Mouse (Mus musculus) myocyte (in vitro differentiated cells): ENCODE data around the gene Bst2. TPM values are rescaled to one million over a fixed set of nuclear protein-coding genes. Genes with fewer than 3 reads are reported as not detected.
A peak's percentile ranks its signal among the peaks of the same experiment; 100 is the strongest.

Source experiments
- H3K27me3 ChIP-seq: one replicate; pipeline ENCODE4 v1.6.1; 2011; ENCODE audit not compliant: control insufficient read depth, insufficient read depth, insufficient read length
- H3K36me3 ChIP-seq: one replicate; pipeline ENCODE4 v1.6.1; 2011; ENCODE audit not compliant: control insufficient read depth, insufficient read depth
- H3K4me2 ChIP-seq: one replicate; pipeline ENCODE4 v1.6.1; 2011; ENCODE audit warnings: low read depth, control low read depth
- H3K4me3 ChIP-seq: one replicate; pipeline ENCODE4 v1.5.1; 2011; ENCODE audit warnings: mild to moderate bottlenecking, control low read depth, moderate library complexity
- H3K79me2 ChIP-seq: one replicate; pipeline ENCODE4 v1.6.1; 2011; ENCODE audit not compliant: control insufficient read depth, insufficient read depth
- H3ac ChIP-seq: one replicate; pipeline ENCODE4 v1.6.1; 2011; ENCODE audit not compliant: control insufficient read depth, insufficient read length
- CEBPB ChIP-seq: IDR thresholded peaks from 2 replicates; pipeline ENCODE4 v1.6.1; 2011; ENCODE audit warnings: mild to moderate bottlenecking, moderate library complexity; ENCODE audit not compliant: poor library complexity, insufficient read depth, severe bottlenecking
- E2F4 ChIP-seq: IDR thresholded peaks from one replicate; pipeline ENCODE4 v1.6.1; 2011; ENCODE audit warnings: mild to moderate bottlenecking, control low read depth, moderate library complexity; ENCODE audit not compliant: insufficient read depth
- MAX ChIP-seq: IDR thresholded peaks from one replicate; pipeline ENCODE4 v1.6.1; 2011; ENCODE audit warnings: low read depth, mild to moderate bottlenecking, control low read depth
- MYOD1 ChIP-seq, 3 experiments: IDR thresholded peaks; one replicate each; pipeline ENCODE4 v1.6.1; 2011; ENCODE audit warnings: control low read depth in 2 of 3, low read depth in 2 of 3, mild to moderate bottlenecking in 2 of 3, moderate library complexity in 1 of 3; ENCODE audit not compliant: insufficient read length in 2 of 3, control insufficient read depth in 1 of 3
- MYOG ChIP-seq, 3 experiments: IDR thresholded peaks; one replicate each; pipeline ENCODE4 v1.6.1; 2011; ENCODE audit warnings: control low read depth in 2 of 3, low read depth in 2 of 3, mild to moderate bottlenecking in 2 of 3; ENCODE audit not compliant: insufficient read length in 2 of 3, control insufficient read depth in 1 of 3, insufficient read depth in 1 of 3
- POLR2A ChIP-seq: IDR thresholded peaks from one replicate; pipeline ENCODE4 v1.6.1; 2011; ENCODE audit warnings: low read depth, mild to moderate bottlenecking, control low read depth, moderate library complexity; ENCODE audit not compliant: insufficient read length
- POLR2AphosphoS2 ChIP-seq: IDR thresholded peaks from one replicate; pipeline ENCODE4 v1.6.1; 2011; ENCODE audit warnings: low read depth, control low read depth; ENCODE audit not compliant: insufficient read length
- REST ChIP-seq: IDR thresholded peaks from one replicate; pipeline ENCODE4 v1.6.1; 2011; ENCODE audit warnings: mild to moderate bottlenecking, control low read depth, moderate library complexity; ENCODE audit not compliant: insufficient read depth, insufficient read length
- SRF ChIP-seq: IDR thresholded peaks from one replicate; pipeline ENCODE4 v1.6.1; 2011; ENCODE audit warnings: low read depth; ENCODE audit not compliant: control insufficient read depth, insufficient read length
- TCF12 ChIP-seq: IDR thresholded peaks from one replicate; pipeline ENCODE4 v1.6.1; 2011; ENCODE audit warnings: mild to moderate bottlenecking, control low read depth; ENCODE audit not compliant: poor library complexity, insufficient read depth, severe bottlenecking
- TCF3 ChIP-seq: IDR thresholded peaks from one replicate; pipeline ENCODE4 v1.6.1; 2011; ENCODE audit warnings: low read depth, control low read depth; ENCODE audit not compliant: insufficient read length
- USF1 ChIP-seq: IDR thresholded peaks from one replicate; pipeline ENCODE4 v1.6.1; 2011; ENCODE audit warnings: low read depth, mild to moderate bottlenecking, control low read depth, moderate library complexity
- polyA plus RNA-seq: library from polyadenylated mRNA; unstranded; fragments of >200 nt; fragmentation: generic; extraction: Trizol; gene quantifications from one replicate; pipeline ENCODE4 v1.2.1, GENCODE M21; 2012; ENCODE audit warnings: missing spikeins

The Bst2 gene
- polyA plus RNA-seq, 1 experiment, result 33.9 TPM

- Histone ChIP-seq H3K4me3 (peak overlapping the region; percentile 35), H3K79me2 (no peaks in the 10 kb centered on the region), H3ac (peak overlapping the region; percentile 36), H3K27me3 (no peaks in the 10 kb centered on the region), H3K4me2 (peak overlapping the region; percentile 90), H3K36me3 (no peaks in the 10 kb centered on the region)
- TF ChIP-seq MYOD1 (IDR thresholded peaks at IDR 0.05; ENCODE audit: control insufficient read depth in 1 of 3, insufficient read length in 2 of 3, low read depth in 2 of 3) (no peak), MYOG (IDR thresholded peaks at IDR 0.05; ENCODE audit: control insufficient read depth in 1 of 3, insufficient read depth in 1 of 3, insufficient read length in 2 of 3, low read depth in 2 of 3) (no peak), POLR2AphosphoS2 (no peak), SRF (peak; percentile 20), E2F4 (no peak), POLR2A (peak; percentile 46), MAX (no peak), TCF3 (no peak), TCF12 (no peak), USF1 (peak; percentile 74)
Observed at GRCm38 (mm10) chr8:71570291-71570954, 33.2 kb upstream of the Bst2 start.

GRCm38 (mm10) chr8:71569366-71570290, 32.4 kb upstream of the Bst2 start:
- TF ChIP-seq TCF3, result no peak
- no peak for TF ChIP-seq REST
- no peak for TF ChIP-seq MYOD1 (IDR thresholded peaks at IDR 0.05; ENCODE audit: control insufficient read depth in 1 of 3, insufficient read length in 2 of 3, low read depth in 2 of 3)
- TF ChIP-seq MYOG (IDR thresholded peaks at IDR 0.05; ENCODE audit: control insufficient read depth in 1 of 3, insufficient read depth in 1 of 3, insufficient read length in 2 of 3, low read depth in 2 of 3), result no peak
- TF ChIP-seq CEBPB, result no peak
- TF ChIP-seq SRF, result no peak

GRCm38 (mm10) chr8:71568941-71569340, 31.7 kb upstream of the Bst2 start:
- Histone ChIP-seq H3K79me2 (no peaks in the 10 kb centered on the region), H3ac (no peak overlapping the region), H3K4me3 (peak overlapping the region; percentile 35), H3K27me3 (no peaks in the 10 kb centered on the region), H3K4me2 (peak overlapping the region; percentile 18), H3K36me3 (no peaks in the 10 kb centered on the region)
- TF ChIP-seq USF1, result no peak
- TF ChIP-seq MYOG (IDR thresholded peaks at IDR 0.05; ENCODE audit: control insufficient read depth in 1 of 3, insufficient read depth in 1 of 3, insufficient read length in 2 of 3, low read depth in 2 of 3), result no peak
- TF ChIP-seq POLR2AphosphoS2, result no peak
- no peak for TF ChIP-seq SRF
- no peak for TF ChIP-seq MAX
- no peak for TF ChIP-seq CEBPB
- no peak for TF ChIP-seq POLR2A
- TF ChIP-seq REST, result no peak
- no peak for TF ChIP-seq TCF3
- TF ChIP-seq MYOD1 (IDR thresholded peaks at IDR 0.05; ENCODE audit: control insufficient read depth in 1 of 3, insufficient read length in 2 of 3, low read depth in 2 of 3), result no peak
- no peak for TF ChIP-seq TCF12
- no peak for TF ChIP-seq E2F4

More at GRCm38 (mm10) chr8:71569366-71570290, 32.4 kb upstream of the Bst2 start:
- Histone ChIP-seq H3K27me3 (no peaks in the 10 kb centered on the region), H3K36me3 (no peaks in the 10 kb centered on the region), H3K79me2 (no peaks in the 10 kb centered on the region), H3ac (peak overlapping the region; percentile 36), H3K4me3 (peak overlapping the region; percentile 35), H3K4me2 (peak overlapping the region; percentile 90)

GRCm38 (mm10) chr8:71568387-71568937, 31.2 kb upstream of the Bst2 start, which contains the start of gene Slc27a1:
TSS of gene Slc27a1 (plus strand) at chr8:71568882.
- Histone ChIP-seq H3K4me3 (peak within 1 kb of the TSS; percentile 35), H3ac (no peak within 1 kb of the TSS), H3K79me2 (no peaks in the 10 kb centered on the region), H3K36me3 (no peaks in the 10 kb centered on the region), H3K4me2 (peak within 1 kb of the TSS; percentile 90), H3K27me3 (no peaks in the 10 kb centered on the region)
- TF ChIP-seq MYOD1 (IDR thresholded peaks at IDR 0.05; ENCODE audit: control insufficient read depth in 1 of 3, insufficient read length in 2 of 3, low read depth in 2 of 3) (peak in 1 of 3 experiments; percentile 36), CEBPB (no peak), TCF12 (no peak), USF1 (no peak), MYOG (IDR thresholded peaks at IDR 0.05; ENCODE audit: control insufficient read depth in 1 of 3, insufficient read depth in 1 of 3, insufficient read length in 2 of 3, low read depth in 2 of 3) (peak in 1 of 3 experiments; percentile 24)
